Comparison of ENCODE assay signal across 22 mouse cellular contexts in the genomic region with DNA sequence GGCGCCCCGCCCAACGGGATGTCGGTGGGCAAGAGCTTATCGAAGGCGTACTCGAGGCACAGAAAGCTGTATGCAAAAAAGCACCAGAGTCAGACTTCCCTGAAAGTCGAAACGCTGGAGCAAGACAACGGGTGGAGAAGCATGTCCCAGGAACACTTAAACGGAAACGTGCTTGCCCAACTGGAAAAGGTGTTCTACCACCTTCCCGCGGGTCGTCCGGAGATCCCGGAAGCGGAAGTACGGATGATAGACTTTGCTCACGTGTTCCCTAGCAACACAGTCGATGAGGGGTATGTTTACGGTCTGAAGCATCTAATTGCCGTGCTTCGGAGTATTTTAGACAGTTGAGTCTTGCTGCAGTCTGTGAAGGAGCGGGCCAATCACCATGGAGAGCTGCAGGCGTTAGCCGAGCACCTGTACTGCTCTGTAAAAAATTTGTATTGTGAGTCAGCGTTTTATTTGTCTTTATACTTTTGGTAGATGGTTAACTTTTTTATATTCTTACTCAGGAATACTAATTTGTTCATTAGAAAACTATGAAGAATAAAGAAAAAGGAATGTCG. TPM values are rescaled to one million over a fixed set of nuclear protein-coding genes. Genes with fewer than 3 reads are reported as not detected.
DNase-seq lines count a peak whose midpoint lies in the region; ATAC-seq and TF ChIP-seq lines count a peak whose summit lies in the region.
"Had no signal": no experiment of that assay in that cellular context is flagged by ENCODE, and none has a peak within 500 bp of the region (broad histone marks: within the 10 kb centered on the region; RNA-seq: fewer than 3 reads in every experiment).

No protein-coding gene starts in this region.

- no peak for TF ChIP-seq POLR2A in ES-Bruce4 (IDR thresholded peaks at IDR 0.05; ENCODE audit: insufficient read depth, low read length)
- no peak for TF ChIP-seq POLR2A in small intestine, adult 2 months (IDR thresholded peaks at IDR 0.05; ENCODE audit: low read depth, low read length)

- no peak for DNase-seq in intestine, embryonic 14.5 days (ENCODE audit: low spot score)
- peak; percentile 21 to 32 for DNase-seq in kidney, adult 8-10 months
- DNase-seq in frontal cortex, postnatal 25 days (ENCODE audit: low spot score in 2 of 2), result no peak
- DNase-seq in forebrain, embryonic 10.5 days (ENCODE audit: extremely low spot score, low spot score), result no peak
- DNase-seq: adrenal gland, postnatal 14 days; cerebellum, postnatal 10 days; embryo, embryonic 11 days; gastrocnemius, postnatal 14 days; heart, adult 2 months; heart, postnatal 4 days; liver, embryonic 13.5 days; lung, postnatal 4 days; retina, postnatal 1 day; thymus, postnatal 36 days had no signal

- 0 out of 2 replicates have a peak, but pooled peaks have one; percentile 22 for ATAC-seq in intestine, embryonic 14.5 days (replicated peaks; ENCODE audit: low FRiP score, low TSS enrichment, low read depth)
- no peak for ATAC-seq in intestine, embryonic 15.5 days
- no peak for ATAC-seq in hindbrain, embryonic 16.5 days
- ATAC-seq: forebrain, embryonic 16.5 days; hindbrain, postnatal 0 days had no signal

- TF ChIP-seq CTCF in ES-Bruce4 (IDR thresholded peaks at IDR 0.05; ENCODE audit: low read depth, low read length), result no peak
- TF ChIP-seq CTCF in small intestine, adult 2 months (IDR thresholded peaks at IDR 0.05; ENCODE audit: extremely low read depth, insufficient read length, insufficient replicate concordance, low read depth, low read length), result no peak

- no peaks in the 10 kb centered on the region for H3K4me1 ChIP-seq in intestine, embryonic 14.5 days (replicated peaks; ENCODE audit: control insufficient read depth, insufficient read depth, low read length)
- H3K4me1 ChIP-seq in intestine, embryonic 15.5 days (replicated peaks), result no peaks in the 10 kb centered on the region
- H3K4me1 ChIP-seq in ES-Bruce4 (ENCODE audit: control insufficient read depth, insufficient read depth, low read length), result peaks cover 2% of the 10 kb centered on the region
- peaks cover 10% of the 10 kb centered on the region; the same call in 1 of the 2 replicates for H3K4me1 ChIP-seq in small intestine, adult 2 months (ENCODE audit: control insufficient read depth, insufficient read depth, insufficient read length, low read length)
- no peaks in the 10 kb centered on the region for H3K4me1 ChIP-seq in hindbrain, embryonic 16.5 days (ENCODE audit: control insufficient read depth, insufficient read depth, low read depth, low read length)
- H3K4me1 ChIP-seq in forebrain, embryonic 10.5 days, result peaks cover 5% of the 10 kb centered on the region
- H3K4me1 ChIP-seq: liver, embryonic 13.5 days; lung, embryonic 15.5 days had no signal

- WGBS in intestine, embryonic 14.5 days, result 84% methylated on average over 29 of the region's 29 CpGs
- WGBS in intestine, embryonic 15.5 days, result 86% methylated on average over 29 of the region's 29 CpGs
- WGBS in small intestine, adult 2 months, result 84% methylated on average over 29 of the region's 29 CpGs
- WGBS in hindbrain, embryonic 16.5 days, result 89% methylated on average over 29 of the region's 29 CpGs
- 93% methylated on average over 29 of the region's 29 CpGs for WGBS in forebrain, embryonic 10.5 days

- H3K4me3 ChIP-seq in intestine, embryonic 14.5 days (ENCODE audit: low read depth, low read length), result no peak overlapping the region
- no peak overlapping the region for H3K4me3 ChIP-seq in intestine, embryonic 15.5 days (replicated peaks)
- H3K4me3 ChIP-seq in ES-Bruce4 (ENCODE audit: low read depth, low read length), result peak overlapping the region; percentile 28
- H3K4me3 ChIP-seq in small intestine, adult 2 months (ENCODE audit: low read depth, low read length), result no peak overlapping the region
- H3K4me3 ChIP-seq in hindbrain, embryonic 16.5 days (ENCODE audit: low read length), result no peak overlapping the region
- H3K4me3 ChIP-seq in forebrain, embryonic 10.5 days, result no peak overlapping the region
- H3K4me3 ChIP-seq: heart, adult 2 months; limb, embryonic 12.5 days; liver, embryonic 13.5 days; lung, embryonic 15.5 days had no signal

- no peak overlapping the region for H3K27ac ChIP-seq in intestine, embryonic 14.5 days (ENCODE audit: low read depth)
- H3K27ac ChIP-seq in intestine, embryonic 15.5 days, result no peak overlapping the region
- peak overlapping the region; percentile 5; the same call in 1 of the 2 replicates for H3K27ac ChIP-seq in ES-Bruce4 (ENCODE audit: insufficient read depth, low read length)
- 0 out of 2 replicates have a peak overlapping the region, but pooled peaks have one; percentile 70 for H3K27ac ChIP-seq in small intestine, adult 2 months (ENCODE audit: insufficient read depth, low read depth, low read length)
- H3K27ac ChIP-seq in hindbrain, embryonic 16.5 days (ENCODE audit: low read depth, low read length), result no peak overlapping the region
- no peak overlapping the region for H3K27ac ChIP-seq in forebrain, embryonic 10.5 days
- H3K27ac ChIP-seq: heart, adult 2 months; hindbrain, postnatal 0 days; limb, embryonic 12.5 days; liver, embryonic 13.5 days; lung, embryonic 15.5 days had no signal

- H3K36me3 ChIP-seq in intestine, embryonic 14.5 days (ENCODE audit: control insufficient read depth, insufficient read depth, low read length), result peaks cover 40% of the 10 kb centered on the region
- H3K36me3 ChIP-seq in intestine, embryonic 15.5 days, result peaks cover 16% of the 10 kb centered on the region
- H3K36me3 ChIP-seq in ES-Bruce4 (ENCODE audit: control insufficient read depth, insufficient read depth, low read length, poor library complexity, severe bottlenecking), result peaks cover 5% of the 10 kb centered on the region
- peaks cover 66% of the 10 kb centered on the region for H3K36me3 ChIP-seq in small intestine, adult 2 months (ENCODE audit: control insufficient read depth, insufficient read depth, low read length)
- peaks cover 17% of the 10 kb centered on the region for H3K36me3 ChIP-seq in hindbrain, embryonic 16.5 days (ENCODE audit: control insufficient read depth, insufficient read depth, low read length)
- H3K36me3 ChIP-seq in forebrain, embryonic 10.5 days (replicated peaks), result peaks cover 59% of the 10 kb centered on the region

- TF ChIP-seq EP300 in ES-Bruce4 (IDR thresholded peaks at IDR 0.05; ENCODE audit: insufficient read depth, low read depth, low read length), result no peak

- no peaks in the 10 kb centered on the region for H3K27me3 ChIP-seq in intestine, embryonic 14.5 days (replicated peaks; ENCODE audit: control insufficient read depth, insufficient read depth, low read length)
- H3K27me3 ChIP-seq in intestine, embryonic 15.5 days (replicated peaks), result no peaks in the 10 kb centered on the region
- H3K27me3 ChIP-seq in ES-Bruce4 (ENCODE audit: control insufficient read depth, insufficient read depth, low read length, poor library complexity, severe bottlenecking), result no peaks in the 10 kb centered on the region
- H3K27me3 ChIP-seq in small intestine, adult 2 months (ENCODE audit: control insufficient read depth, insufficient read depth, low read length), result no peaks in the 10 kb centered on the region
- no peaks in the 10 kb centered on the region for H3K27me3 ChIP-seq in hindbrain, embryonic 16.5 days (replicated peaks; ENCODE audit: control insufficient read depth, insufficient read depth, low read length)
- H3K27me3 ChIP-seq in forebrain, embryonic 10.5 days (ENCODE audit: poor library complexity, severe bottlenecking), result no peaks in the 10 kb centered on the region
- H3K27me3 ChIP-seq: limb, embryonic 12.5 days; liver, embryonic 13.5 days; lung, embryonic 15.5 days had no signal

- no peaks in the 10 kb centered on the region for H3K9me3 ChIP-seq in intestine, embryonic 14.5 days (ENCODE audit: control insufficient read depth, low read length)
- H3K9me3 ChIP-seq in intestine, embryonic 15.5 days, result no peaks in the 10 kb centered on the region
- no peaks in the 10 kb centered on the region for H3K9me3 ChIP-seq in ES-Bruce4 (replicated peaks; ENCODE audit: control insufficient read depth, insufficient read depth, low read length, poor library complexity, severe bottlenecking)
- H3K9me3 ChIP-seq in hindbrain, embryonic 16.5 days (ENCODE audit: control insufficient read depth, low read length), result no peaks in the 10 kb centered on the region
- no peaks in the 10 kb centered on the region for H3K9me3 ChIP-seq in forebrain, embryonic 10.5 days
- H3K9me3 ChIP-seq: limb, embryonic 12.5 days; liver, embryonic 13.5 days; lung, embryonic 15.5 days had no signal

- H3K4me2 ChIP-seq in intestine, embryonic 14.5 days (ENCODE audit: low read length), result no peak overlapping the region
- H3K4me2 ChIP-seq in intestine, embryonic 15.5 days (replicated peaks), result no peak overlapping the region
- no peak overlapping the region for H3K4me2 ChIP-seq in hindbrain, embryonic 16.5 days (ENCODE audit: low read length)
- H3K4me2 ChIP-seq: limb, embryonic 12.5 days; liver, embryonic 13.5 days; lung, embryonic 15.5 days had no signal

- H3K9ac ChIP-seq in intestine, embryonic 14.5 days (ENCODE audit: low read length), result no peak overlapping the region
- H3K9ac ChIP-seq in intestine, embryonic 15.5 days, result no peak overlapping the region
- peak overlapping the region; percentile 58; the same call in 1 of the 2 replicates for H3K9ac ChIP-seq in ES-Bruce4 (ENCODE audit: low read depth, poor library complexity, severe bottlenecking)
- H3K9ac ChIP-seq in hindbrain, embryonic 16.5 days (ENCODE audit: low read depth, low read length), result no peak overlapping the region
- H3K9ac ChIP-seq: limb, embryonic 12.5 days; liver, embryonic 13.5 days; lung, embryonic 15.5 days had no signal

RNA-seq across cellular contexts. Expression of gene Ipmk, which starts 34.0 kb away (rescaled TPM):
- polyA plus RNA-seq in intestine, embryonic 14.5 days (2014; fragmentation: Nextera tagmentation; extraction: Ambion mirVana), result 19.9 and 21.5 TPM in 2 replicates
- 26.2 and 28.3 TPM in 2 replicates for polyA plus RNA-seq in intestine, embryonic 15.5 days (2015; fragmentation: Nextera tagmentation; extraction: Ambion mirVana)
- 39.9 and 41.4 TPM in 2 replicates for polyA plus RNA-seq in ES-Bruce4 (2011; ENCODE audit: insufficient read depth, insufficient read length, low read depth, missing spikeins)
- polyA plus RNA-seq in small intestine, adult 2 months (2012; rRNA removed), result 35.2 and 111 TPM in 2 replicates
- polyA plus RNA-seq in hindbrain, embryonic 16.5 days (2015; fragmentation: Nextera tagmentation; extraction: Ambion mirVana), result 14.1 and 15.9 TPM in 2 replicates
- 21.1 TPM in 2 replicates for polyA plus RNA-seq in forebrain, embryonic 10.5 days (2016; fragmentation: Nextera tagmentation; extraction: Ambion mirVana)

RNA-seq across cellular contexts. Expression of gene Cisd1, which starts 36.8 kb away (rescaled TPM):
- 103 and 108 TPM in 2 replicates for polyA plus RNA-seq in intestine, embryonic 14.5 days (2014; fragmentation: Nextera tagmentation; extraction: Ambion mirVana)
- 115 and 118 TPM in 2 replicates for polyA plus RNA-seq in intestine, embryonic 15.5 days (2015; fragmentation: Nextera tagmentation; extraction: Ambion mirVana)
- polyA plus RNA-seq in ES-Bruce4 (2011; ENCODE audit: insufficient read depth, insufficient read length, low read depth, missing spikeins), result 78.9 and 90.4 TPM in 2 replicates
- 47.2 and 75.8 TPM in 2 replicates for polyA plus RNA-seq in small intestine, adult 2 months (2012; rRNA removed)
- polyA plus RNA-seq in hindbrain, embryonic 16.5 days (2015; fragmentation: Nextera tagmentation; extraction: Ambion mirVana), result 308 and 365 TPM in 2 replicates
- polyA plus RNA-seq in forebrain, embryonic 10.5 days (2016; fragmentation: Nextera tagmentation; extraction: Ambion mirVana), result 138 TPM in 2 replicates

Comparison
In these comparisons a context has a peak if more than half of its experiments do, and no peak if none do; other contexts are left out.
1. DNase-seq: peak in kidney, adult 8-10 months (2 of 2); none in intestine, embryonic 14.5 days (single experiment), frontal cortex, postnatal 25 days (0 of 2) and forebrain, embryonic 10.5 days (single experiment).
2. H3K27ac ChIP-seq: peak in ES-Bruce4 (single experiment) and small intestine, adult 2 months (single experiment); none in intestine, embryonic 14.5 days (single experiment), intestine, embryonic 15.5 days (single experiment), hindbrain, embryonic 16.5 days (single experiment) and forebrain, embryonic 10.5 days (single experiment).